Comparison of ENCODE assay signal across 10 mouse cellular contexts in the genomic region with DNA sequence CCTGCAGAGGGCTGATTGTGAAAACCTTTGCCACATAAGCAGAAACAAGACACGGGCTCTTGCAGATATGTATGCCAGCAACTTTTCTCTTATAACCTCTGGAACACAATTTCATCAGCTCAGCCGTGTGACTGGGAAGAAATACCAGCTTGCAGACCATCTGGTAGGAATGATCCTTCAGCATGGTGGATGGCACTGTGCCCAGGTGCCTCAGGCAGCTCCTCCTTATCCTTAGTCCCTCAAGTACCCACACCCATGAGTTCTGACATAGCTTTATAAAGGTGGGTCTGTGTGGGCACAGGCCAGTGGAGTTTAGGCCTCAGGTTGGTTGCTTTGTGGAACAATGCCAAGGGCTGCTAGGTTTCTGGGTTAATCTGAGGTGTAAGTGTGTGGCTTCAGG. TPM values are rescaled to one million over a fixed set of nuclear protein-coding genes. Genes with fewer than 3 reads are reported as not detected.
A peak's percentile ranks its signal among the peaks of the same experiment; 100 is the strongest.
DNase-seq lines count a peak whose midpoint lies in the region; ATAC-seq lines count a peak whose summit lies in the region.
"Had no signal": no experiment of that assay in that cellular context is flagged by ENCODE, and none has a peak within 500 bp of the region (broad histone marks: within the 10 kb centered on the region; RNA-seq: fewer than 3 reads in every experiment).

No protein-coding gene starts in this region.

- whole genome bisulfite sequencing in lung, embryonic 16.5 days, result 45% methylated on average over 2 of the region's 2 CpGs

- H3K36me3 ChIP-seq in lung, embryonic 16.5 days (ENCODE audit: control insufficient read depth, insufficient read depth, low read length), result no peaks in the 10 kb centered on the region

- no peak overlapping the region for H3K9ac ChIP-seq in lung, embryonic 16.5 days (ENCODE audit: low read length)
- H3K9ac ChIP-seq: liver, embryonic 13.5 days had no signal

- DNase-seq in kidney, adult 11 months, result peak; percentile 17
- DNase-seq in kidney, adult 8-10 months, result no peak
- peak; percentile 89 for DNase-seq in brain, adult 2 months (ENCODE audit: low read depth, low spot score)
- DNase-seq in frontal cortex, adult 2 months (ENCODE audit: extremely low spot score in 1 of 2, low spot score in 1 of 2), result peak; percentile 66 to 78
- DNase-seq in urinary bladder, postnatal 14 days (ENCODE audit: low spot score), result no peak
- DNase-seq in embryo, embryonic 10 days (ENCODE audit: low spot score), result no peak
- DNase-seq: liver, embryonic 13.5 days had no signal

- H3K9me3 ChIP-seq in lung, embryonic 16.5 days (ENCODE audit: control insufficient read depth, low read length), result no peaks in the 10 kb centered on the region; the same call in 1 of the 2 replicates
- H3K9me3 ChIP-seq: liver, embryonic 13.5 days had no signal

- ATAC-seq in lung, embryonic 16.5 days (ENCODE audit: low read depth), result peak; percentile 79
- no peak for ATAC-seq in activated CD4-positive, CD25-positive, alpha-beta regulatory T cell, adult 4 months

- H3K27me3 ChIP-seq in lung, embryonic 16.5 days (ENCODE audit: control insufficient read depth, insufficient read depth, low read depth, low read length), result no peaks in the 10 kb centered on the region
- H3K27me3 ChIP-seq: liver, embryonic 13.5 days had no signal

- no peak overlapping the region for H3K27ac ChIP-seq in lung, embryonic 16.5 days (ENCODE audit: low read length)
- H3K27ac ChIP-seq: liver, embryonic 13.5 days had no signal

- H3K4me2 ChIP-seq in lung, embryonic 16.5 days (ENCODE audit: low read depth, low read length), result no peak overlapping the region
- H3K4me2 ChIP-seq: liver, embryonic 13.5 days had no signal

- H3K4me3 ChIP-seq in lung, embryonic 16.5 days (ENCODE audit: low read length), result no peak overlapping the region
- H3K4me3 ChIP-seq: erythroblast, embryonic 14.5 days; liver, embryonic 13.5 days had no signal

- 0 out of 2 replicates have a peak, but pooled peaks cover 2% of the 10 kb centered on the region for H3K4me1 ChIP-seq in lung, embryonic 16.5 days (replicated peaks; ENCODE audit: control insufficient read depth, insufficient read depth, low read length)
- H3K4me1 ChIP-seq: liver, embryonic 13.5 days had no signal

RNA-seq across cellular contexts. Expression of gene Pgrmc2, which starts 24.5 kb away (rescaled TPM):
- 39.6 and 42.4 TPM in 2 replicates for polyA plus RNA-seq in frontal cortex, adult 2 months (2012; rRNA removed)
- polyA plus RNA-seq in lung, embryonic 16.5 days (2015; fragmentation: Nextera tagmentation; extraction: Ambion mirVana), result 24.0 and 24.8 TPM in 2 replicates
- 1 to 10 TPM; 3.1 to 5.0 TPM for polyA plus RNA-seq in activated CD4-positive, CD25-positive, alpha-beta regulatory T cell, adult 4 months (2017; shearing (Covaris generic))

Comparison
In these comparisons a context has a peak if more than half of its experiments do, and no peak if none do; other contexts are left out.
1. DNase-seq: peak in kidney, adult 11 months (single experiment), brain, adult 2 months (single experiment) and frontal cortex, adult 2 months (2 of 2); none in kidney, adult 8-10 months (0 of 2), urinary bladder, postnatal 14 days (single experiment) and embryo, embryonic 10 days (single experiment).